In the genomic region with DNA sequence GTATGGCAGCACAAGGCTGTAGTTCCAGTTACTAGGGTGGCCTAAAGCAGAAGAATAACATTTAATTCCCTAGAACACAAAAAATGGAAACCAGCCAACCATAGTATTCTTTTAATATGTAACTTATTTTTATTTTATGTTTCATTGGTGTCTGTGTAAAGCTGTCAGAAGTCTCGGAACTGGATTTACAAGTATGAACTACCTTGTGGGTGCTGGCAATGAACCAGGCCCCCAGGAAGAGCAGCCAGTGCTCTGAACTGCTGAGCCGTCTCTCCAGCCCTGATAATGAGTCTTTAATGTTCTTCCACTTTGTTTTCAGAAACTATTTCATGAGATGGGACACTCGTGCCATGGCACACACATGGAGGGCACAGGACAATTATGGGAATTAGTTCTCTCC, we compare ENCODE assay signal across 21 mouse cellular contexts. TPM values are rescaled to one million over a fixed set of nuclear protein-coding genes. Genes with fewer than 3 reads are reported as not detected.
A peak's percentile ranks its signal among the peaks of the same experiment; 100 is the strongest.
DNase-seq lines count a peak whose midpoint lies in the region; ATAC-seq and TF ChIP-seq lines count a peak whose summit lies in the region.
"Had no signal": no experiment of that assay in that cellular context is flagged by ENCODE, and none has a peak within 500 bp of the region (broad histone marks: within the 10 kb centered on the region; RNA-seq: fewer than 3 reads in every experiment).

No protein-coding gene starts in this region.

- peak; percentile 30 for DNase-seq in fat pad, adult 2 months (ENCODE audit: extremely low read depth, low read depth, low spot score)
- peak; percentile 28 for DNase-seq in kidney, adult 2 months
- peak; percentile 24 for DNase-seq in kidney, postnatal 0 days (ENCODE audit: low spot score)
- peak; percentile 15 to 29 for DNase-seq in kidney, postnatal 36 days
- DNase-seq in cerebellum, postnatal 10 days: no peak
- DNase-seq: adrenal gland, adult 8-10 months; adrenal gland, postnatal 36 days; cerebellum, adult 2 months; cerebellum, postnatal 25 days; forebrain, postnatal 0 days; gastrocnemius, postnatal 36 days; heart, adult 11 months; heart, postnatal 10 days had no signal

- no peak overlapping the region for H3K4me2 ChIP-seq in kidney, postnatal 0 days (ENCODE audit: low read length)
- H3K4me2 ChIP-seq in midbrain, embryonic 15.5 days: no peak overlapping the region
- H3K4me2 ChIP-seq: embryonic facial prominence, embryonic 13.5 days; forebrain, embryonic 13.5 days; hindbrain, embryonic 13.5 days had no signal

- TF ChIP-seq CTCF in kidney, adult 2 months (conservative IDR thresholded peaks at IDR 0.05; ENCODE audit: insufficient read depth, insufficient read length, low read depth, low read length): no peak
- no peak for TF ChIP-seq CTCF in kidney, postnatal 0 days (IDR thresholded peaks at IDR 0.05; ENCODE audit: low read depth)

- TF ChIP-seq POLR2A in kidney, adult 2 months (IDR thresholded peaks at IDR 0.05; ENCODE audit: low read depth, low read length): no peak

- ATAC-seq in kidney, postnatal 0 days (replicated peaks; ENCODE audit: low FRiP score, low read depth): peak; percentile 63; the same call in 1 of the 2 replicates
- no peak for ATAC-seq in midbrain, embryonic 15.5 days (replicated peaks)
- ATAC-seq in megakaryocyte, adult 5-6 weeks (ENCODE audit: poor library complexity, severe bottlenecking): no peak
- ATAC-seq: forebrain, embryonic 13.5 days; forebrain, postnatal 0 days; hindbrain, postnatal 0 days had no signal

- peaks cover 11% of the 10 kb centered on the region; the same call in 1 of the 2 replicates for H3K4me1 ChIP-seq in kidney, adult 2 months (ENCODE audit: control insufficient read depth, insufficient read depth, low read length)
- H3K4me1 ChIP-seq in kidney, postnatal 0 days (replicated peaks; ENCODE audit: insufficient read depth, low read length): no peaks in the 10 kb centered on the region
- no peaks in the 10 kb centered on the region for H3K4me1 ChIP-seq in midbrain, embryonic 15.5 days
- H3K4me1 ChIP-seq: embryonic facial prominence, embryonic 13.5 days; forebrain, embryonic 13.5 days; hindbrain, embryonic 13.5 days had no signal

- H3K27ac ChIP-seq in kidney, adult 2 months (ENCODE audit: insufficient read depth, low read depth, low read length): no peak overlapping the region
- H3K27ac ChIP-seq in kidney, postnatal 0 days: peak overlapping the region; percentile 50; the same call in 1 of the 2 replicates
- no peak overlapping the region for H3K27ac ChIP-seq in midbrain, embryonic 15.5 days
- H3K27ac ChIP-seq: embryonic facial prominence, embryonic 13.5 days; forebrain, embryonic 13.5 days; hindbrain, embryonic 13.5 days; hindbrain, postnatal 0 days had no signal

- H3K9ac ChIP-seq in kidney, postnatal 0 days (ENCODE audit: low read depth, low read length): no peak overlapping the region
- no peak overlapping the region for H3K9ac ChIP-seq in midbrain, embryonic 15.5 days
- H3K9ac ChIP-seq: embryonic facial prominence, embryonic 13.5 days; forebrain, embryonic 13.5 days; forebrain, postnatal 0 days; hindbrain, embryonic 13.5 days had no signal

- H3K36me3 ChIP-seq in kidney, adult 2 months (ENCODE audit: control insufficient read depth, insufficient read depth, low read length): peaks cover 1% of the 10 kb centered on the region; the same call in 1 of the 2 replicates
- H3K36me3 ChIP-seq in kidney, postnatal 0 days (ENCODE audit: insufficient read depth, low read length): peaks cover 42% of the 10 kb centered on the region
- H3K36me3 ChIP-seq in midbrain, embryonic 15.5 days (replicated peaks): peaks cover 74% of the 10 kb centered on the region

- H3K9me3 ChIP-seq in kidney, postnatal 0 days (replicated peaks; ENCODE audit: low read length): no peaks in the 10 kb centered on the region
- no peaks in the 10 kb centered on the region for H3K9me3 ChIP-seq in midbrain, embryonic 15.5 days
- H3K9me3 ChIP-seq: embryonic facial prominence, embryonic 13.5 days; forebrain, embryonic 13.5 days; hindbrain, embryonic 13.5 days had no signal

- no peak overlapping the region for H3K4me3 ChIP-seq in kidney, adult 2 months (ENCODE audit: insufficient read depth, low read depth, low read length)
- no peak overlapping the region for H3K4me3 ChIP-seq in kidney, postnatal 0 days (replicated peaks; ENCODE audit: low read depth, low read length)
- no peak overlapping the region for H3K4me3 ChIP-seq in midbrain, embryonic 15.5 days
- H3K4me3 ChIP-seq: embryonic facial prominence, embryonic 13.5 days; forebrain, embryonic 13.5 days; hindbrain, embryonic 13.5 days had no signal

- H3K27me3 ChIP-seq in kidney, adult 2 months (replicated peaks; ENCODE audit: control insufficient read depth, insufficient read depth, low read length): no peaks in the 10 kb centered on the region
- H3K27me3 ChIP-seq in kidney, postnatal 0 days (ENCODE audit: insufficient read depth, low read length): no peaks in the 10 kb centered on the region
- no peaks in the 10 kb centered on the region for H3K27me3 ChIP-seq in midbrain, embryonic 15.5 days (replicated peaks)
- H3K27me3 ChIP-seq: embryonic facial prominence, embryonic 13.5 days; forebrain, embryonic 13.5 days; hindbrain, embryonic 13.5 days had no signal

- WGBS in kidney, adult 2 months: 40% methylated on average over 3 of the region's 3 CpGs
- 71% methylated on average over 3 of the region's 3 CpGs for WGBS in kidney, postnatal 0 days
- WGBS in midbrain, embryonic 15.5 days: 94% methylated on average over 3 of the region's 3 CpGs

RNA-seq across cellular contexts. Expression of gene Xpo5, which starts 8.0 kb away (rescaled TPM):
- polyA plus RNA-seq in kidney, adult 2 months (2012; rRNA removed): 18.5 and 20.5 TPM in 2 replicates
- polyA plus RNA-seq in kidney, postnatal 0 days (2015; fragmentation: Nextera tagmentation; extraction: Ambion mirVana): 23.3 and 26.7 TPM in 2 replicates
- 40.4 and 41.0 TPM in 2 replicates for polyA plus RNA-seq in midbrain, embryonic 15.5 days (2015; fragmentation: Nextera tagmentation; extraction: Ambion mirVana)
- 16.8 and 21.0 TPM in 2 replicates for total RNA-seq in megakaryocyte, adult 5-6 weeks (2015)
- 25.1 and 26.6 TPM in 2 replicates for total RNA-seq in megakaryocyte, adult 5-6 weeks (2017)

RNA-seq across cellular contexts. Expression of gene Polh, which starts 8.1 kb away (rescaled TPM):
- polyA plus RNA-seq in kidney, adult 2 months (2012; rRNA removed): 3.8 and 4.0 TPM in 2 replicates
- polyA plus RNA-seq in kidney, postnatal 0 days (2015; fragmentation: Nextera tagmentation; extraction: Ambion mirVana): 10.5 and 11.1 TPM in 2 replicates
- 7.4 and 8.2 TPM in 2 replicates for polyA plus RNA-seq in midbrain, embryonic 15.5 days (2015; fragmentation: Nextera tagmentation; extraction: Ambion mirVana)
- total RNA-seq in megakaryocyte, adult 5-6 weeks (2015): 14.2 and 18.2 TPM in 2 replicates
- 28.5 and 31.8 TPM in 2 replicates for total RNA-seq in megakaryocyte, adult 5-6 weeks (2017)

RNA-seq across cellular contexts. Expression of gene Polr1c, which starts 37.3 kb away (rescaled TPM):
- polyA plus RNA-seq in kidney, adult 2 months (2012; rRNA removed): 63.0 and 70.7 TPM in 2 replicates
- polyA plus RNA-seq in kidney, postnatal 0 days (2015; fragmentation: Nextera tagmentation; extraction: Ambion mirVana): 73.5 and 79.4 TPM in 2 replicates
- 71.6 and 78.4 TPM in 2 replicates for polyA plus RNA-seq in midbrain, embryonic 15.5 days (2015; fragmentation: Nextera tagmentation; extraction: Ambion mirVana)
- 22.5 and 27.8 TPM in 2 replicates for total RNA-seq in megakaryocyte, adult 5-6 weeks (2015)
- 21.4 and 22.4 TPM in 2 replicates for total RNA-seq in megakaryocyte, adult 5-6 weeks (2017)

RNA-seq across cellular contexts. Expression of gene Yipf3, which starts 37.3 kb away (rescaled TPM):
- polyA plus RNA-seq in kidney, adult 2 months (2012; rRNA removed): 246 and 292 TPM in 2 replicates
- 112 and 117 TPM in 2 replicates for polyA plus RNA-seq in kidney, postnatal 0 days (2015; fragmentation: Nextera tagmentation; extraction: Ambion mirVana)
- 95.2 and 107 TPM in 2 replicates for polyA plus RNA-seq in midbrain, embryonic 15.5 days (2015; fragmentation: Nextera tagmentation; extraction: Ambion mirVana)
- total RNA-seq in megakaryocyte, adult 5-6 weeks (2015): 53.9 and 55.1 TPM in 2 replicates
- 30.1 and 35.8 TPM in 2 replicates for total RNA-seq in megakaryocyte, adult 5-6 weeks (2017)

RNA-seq across cellular contexts. Expression of gene Lrrc73, which starts 42.8 kb away (rescaled TPM):
- polyA plus RNA-seq in kidney, adult 2 months (2012; rRNA removed): 1.1 and 1.4 TPM in 2 replicates
- polyA plus RNA-seq in kidney, postnatal 0 days (2015; fragmentation: Nextera tagmentation; extraction: Ambion mirVana): 0.91 and 0.93 TPM in 2 replicates
- 14.7 and 16.6 TPM in 2 replicates for polyA plus RNA-seq in midbrain, embryonic 15.5 days (2015; fragmentation: Nextera tagmentation; extraction: Ambion mirVana)
- total RNA-seq in megakaryocyte, adult 5-6 weeks (2015): 0.34 and 1.2 TPM in 2 replicates
- total RNA-seq in megakaryocyte, adult 5-6 weeks (2017): 0.33 TPM in 1 of 2 replicates, not detected in the other
- total RNA-seq: gastrocnemius, adult 8-10 months; hematopoietic stem cell, adult 5-6 weeks had no signal

Comparison
In these comparisons a context has a peak if more than half of its experiments do, and no peak if none do; other contexts are left out.
1. DNase-seq: peak in fat pad, adult 2 months (single experiment), kidney, adult 2 months (single experiment), kidney, postnatal 0 days (single experiment) and kidney, postnatal 36 days (2 of 2); none in cerebellum, postnatal 10 days (0 of 2).